Mouse (Mus musculus): ENCODE results near the gene Gm6205.
"Not testable (repeated sequence)": the region's sequence is repeated elsewhere in the genome, so short reads cannot be mapped to it uniquely, and the experiment has no call there.

Gm6205 gene

DNA sequence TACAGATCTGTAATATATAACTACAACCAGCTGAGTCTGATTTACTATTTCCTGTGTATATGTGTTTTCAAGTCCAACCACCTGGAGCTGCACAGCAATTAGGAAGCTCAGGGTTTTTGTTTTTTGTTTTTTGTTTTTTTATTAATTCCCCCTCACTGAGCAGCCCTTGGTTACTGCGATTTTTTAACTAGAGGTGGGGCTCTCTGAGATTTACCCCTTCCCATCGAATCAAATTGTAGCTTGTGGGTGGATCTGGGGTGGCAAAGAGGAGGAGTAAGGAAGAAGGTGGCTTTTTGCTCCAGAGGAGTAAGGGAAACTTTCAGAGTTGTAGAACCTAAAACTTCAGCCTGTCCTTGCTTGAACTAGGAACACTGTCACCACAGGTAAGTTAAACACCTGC lies at the start of gene Gm6205:
Gene Gm6205, plus strand, starts transcription at position 301 of the 400 bp plus-strand sequence.
- DNase-seq (ENCODE audit: low spot score) = not testable (repeated sequence)

DNA sequence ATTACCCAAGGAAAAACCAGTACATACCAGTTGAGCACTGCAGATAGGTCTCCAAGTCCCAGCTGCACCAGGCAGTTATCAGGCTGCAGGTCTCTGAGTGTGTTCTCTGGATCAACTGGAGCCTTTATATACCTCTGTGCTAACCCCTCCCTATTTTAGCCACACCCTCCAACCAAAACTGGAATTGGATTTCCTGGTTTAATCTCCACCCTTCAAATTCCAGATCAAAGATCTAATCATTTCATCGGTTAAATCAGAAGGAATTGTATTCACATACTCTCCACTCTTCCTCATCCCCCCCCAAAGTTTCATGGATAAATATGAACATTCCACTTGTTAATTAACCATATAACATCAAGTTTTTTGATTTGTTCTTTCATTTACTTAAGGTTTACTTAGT lies 31.9 kb upstream of the Gm6205 start, which contains the start of gene Gm3147:
Gene Gm3147, minus strand, starts transcription at position 101 of the 400 bp plus-strand sequence.
- DNase-seq (ENCODE audit: low spot score) = not testable (repeated sequence)

DNA sequence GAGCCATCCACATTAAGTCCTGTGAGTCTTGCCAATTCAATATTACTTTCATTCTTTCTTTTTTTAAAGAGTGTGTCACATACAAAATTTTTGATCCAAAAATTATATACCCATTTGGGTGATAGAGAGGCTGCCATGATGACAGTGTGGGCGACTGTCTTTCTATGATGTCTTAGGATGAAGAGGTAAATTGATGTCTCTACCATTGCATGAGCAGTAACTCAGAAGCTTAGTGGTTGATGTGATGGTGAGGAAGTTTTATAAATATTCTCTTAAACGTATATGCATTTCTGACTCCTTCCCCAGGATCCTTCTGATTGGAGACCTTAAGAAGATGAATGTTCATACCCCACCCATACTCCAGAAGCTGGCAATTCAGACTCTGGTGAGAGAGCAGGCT lies 24.5 kb upstream of the Gm6205 start, which contains the start of gene Gm6509:
Gene Gm6509, plus strand, starts transcription at position 301 of the 400 bp plus-strand sequence.
- DNase-seq (ENCODE audit: low spot score) = not testable (repeated sequence)
